Mouse (Mus musculus) hindbrain, embryonic 16.5 days (tissue): Measurements from ENCODE around the gene Shkbp1. TPM values are rescaled to one million over a fixed set of nuclear protein-coding genes. Genes with fewer than 3 reads are reported as not detected.

Experiments
- ATAC-seq: fragments of 200-750 bp; cut with Nextera tagmentation; 2 replicates; pipeline ENCODE4 v1.8.0; 2017; ENCODE audit warnings: moderate TSS enrichment, moderate library complexity
- H3K27ac ChIP-seq: fragments of 300-500 bp; sonication (generic); 2 replicates; pipeline ENCODE4 v1.5.1; 2014; ENCODE audit warnings: low read depth, mild to moderate bottlenecking, control low read depth, low read length, moderate library complexity
- H3K27me3 ChIP-seq: fragments of 300-500 bp; sonication (generic); replicated peaks from 2 replicates; pipeline ENCODE4 v1.6.1; 2014; ENCODE audit warnings: low read length; ENCODE audit not compliant: control insufficient read depth, insufficient read depth
- H3K36me3 ChIP-seq: fragments of 300-500 bp; sonication (generic); 2 replicates; pipeline ENCODE4 v1.6.1; 2014; ENCODE audit warnings: mild to moderate bottlenecking, low read length, moderate library complexity, mixed read lengths; ENCODE audit not compliant: control insufficient read depth, insufficient read depth
- H3K4me1 ChIP-seq: fragments of 300-500 bp; sonication (generic); 2 replicates; pipeline ENCODE4 v1.6.1; 2014; ENCODE audit warnings: low read depth, low read length; ENCODE audit not compliant: control insufficient read depth, insufficient read depth
- H3K4me2 ChIP-seq: fragments of 300-500 bp; sonication (generic); 2 replicates; pipeline ENCODE4 v1.6.1; 2014; ENCODE audit warnings: mild to moderate bottlenecking, low read length, control low read depth, moderate library complexity
- H3K4me3 ChIP-seq: fragments of 300-500 bp; sonication (generic); 2 replicates; pipeline ENCODE4 v1.5.1; 2014; ENCODE audit warnings: mild to moderate bottlenecking, low read length, control low read depth, moderate library complexity
- H3K9ac ChIP-seq: fragments of 300-500 bp; sonication (generic); 2 replicates; pipeline ENCODE4 v1.6.1; 2014; ENCODE audit warnings: low read depth, mild to moderate bottlenecking, control low read depth, low read length, moderate library complexity
- H3K9me3 ChIP-seq: fragments of 300-500 bp; sonication (generic); 2 replicates; pipeline ENCODE4 v1.6.1; 2014; ENCODE audit warnings: mild to moderate bottlenecking, low read length, moderate library complexity; ENCODE audit not compliant: control insufficient read depth
- WGBS: fragments of 180-500 bp; shearing (Covaris S2); extraction: QIAGEN DNeasy Blood & Tissue Kit; methylation state at CpG from one replicate; pipeline ENCODE4 v1.1.7; 2014; 5-methylcytosine and 5-hydroxymethylcytosine counted together
- polyA plus RNA-seq: library from polyadenylated mRNA; unstranded; fragments of >200 nt; fragmentation: Nextera tagmentation; extraction: Ambion mirVana; gene quantifications from 2 replicates; pipeline ENCODE4 v1.2.1, GENCODE M21; 2015

The Shkbp1 gene
- polyA plus RNA-seq, 1 experiment from 2014 or later = 31.6 TPM

DNA sequence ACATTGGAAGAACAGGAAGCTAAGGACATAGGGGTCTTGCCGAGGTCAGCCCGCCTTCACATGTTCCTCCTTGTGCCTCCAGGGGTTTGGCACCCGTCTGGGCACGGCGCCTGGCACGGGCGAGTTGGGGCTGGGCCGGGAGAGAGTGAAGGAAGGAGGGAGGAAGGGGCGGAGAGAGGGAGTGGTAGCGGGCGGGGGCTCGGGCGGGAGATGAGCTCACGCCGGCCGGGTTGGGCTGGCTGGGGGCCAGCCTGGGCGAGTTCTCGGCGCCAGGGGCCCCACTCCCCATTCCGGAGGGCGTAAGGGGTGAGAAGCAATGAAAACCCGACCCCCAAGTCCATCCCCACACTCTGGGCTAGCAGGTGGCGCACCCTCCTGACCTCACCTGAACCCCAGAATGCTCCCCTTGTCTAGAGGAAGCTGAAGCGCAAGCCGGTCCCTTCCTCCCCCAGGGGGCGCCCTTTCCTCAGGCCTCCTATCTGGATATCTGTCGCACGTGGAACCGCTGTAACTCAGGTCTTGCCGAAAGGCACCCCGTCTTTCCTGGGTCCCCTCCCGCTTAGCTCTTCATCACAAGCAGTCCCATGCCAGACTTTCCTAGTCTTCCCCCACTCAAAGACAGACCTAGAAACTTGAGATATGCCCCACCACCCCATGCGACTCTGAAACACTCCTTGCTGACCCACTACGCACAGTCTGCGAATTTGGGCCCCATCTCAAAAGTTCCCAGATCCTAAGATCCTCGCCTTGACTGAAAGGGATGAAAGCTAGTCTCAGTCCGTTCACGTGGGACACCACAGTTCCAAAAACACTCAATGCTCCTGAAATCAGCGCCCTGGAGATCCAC lies 23.2 kb downstream of the Shkbp1 start:
- no peaks in the 10 kb centered on the region for H3K9me3 ChIP-seq
- 2% methylated on average over 35 of the region's 39 CpGs for WGBS
- peak overlapping the region; percentile 96 for H3K4me2 ChIP-seq
- H3K36me3 ChIP-seq = no peaks in the 10 kb centered on the region
- peaks cover 45% of the 10 kb centered on the region for H3K4me1 ChIP-seq
- H3K27me3 ChIP-seq = peaks cover 84% of the 10 kb centered on the region
- no peak overlapping the region for H3K9ac ChIP-seq
- H3K4me3 ChIP-seq = peak overlapping the region; percentile 52
- no peak for ATAC-seq
- no peak overlapping the region for H3K27ac ChIP-seq

DNA sequence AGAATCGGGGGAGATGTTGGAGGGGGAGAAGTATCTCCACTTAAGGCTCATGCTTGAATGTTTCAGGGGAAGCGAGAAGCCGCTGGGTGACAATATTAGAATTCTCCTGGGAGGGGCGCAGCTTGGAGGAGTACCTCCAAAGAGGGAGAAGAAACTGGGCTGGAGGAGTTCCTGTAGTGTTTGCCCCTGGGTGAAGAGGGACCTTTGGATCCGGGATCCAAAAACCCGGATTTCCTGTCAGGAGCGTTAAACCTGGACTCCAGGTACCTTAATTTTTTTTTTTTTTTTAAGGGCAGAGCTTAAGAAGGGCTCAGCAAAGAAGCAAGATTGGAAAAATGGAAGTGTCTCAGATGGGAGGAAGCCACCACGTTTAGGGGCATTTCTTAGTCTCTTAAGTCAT lies 24.0 kb downstream of the Shkbp1 start:
- H3K36me3 ChIP-seq = no peaks in the 10 kb centered on the region
- H3K4me2 ChIP-seq = peak overlapping the region; percentile 96
- H3K27me3 ChIP-seq = peaks cover 84% of the 10 kb centered on the region
- peaks cover 38% of the 10 kb centered on the region for H3K4me1 ChIP-seq
- no peak overlapping the region for H3K9ac ChIP-seq
- WGBS = 8% methylated on average over 8 of the region's 8 CpGs
- H3K27ac ChIP-seq = no peak overlapping the region
- no peaks in the 10 kb centered on the region for H3K9me3 ChIP-seq
- no peak for ATAC-seq
- no peak overlapping the region for H3K4me3 ChIP-seq

DNA sequence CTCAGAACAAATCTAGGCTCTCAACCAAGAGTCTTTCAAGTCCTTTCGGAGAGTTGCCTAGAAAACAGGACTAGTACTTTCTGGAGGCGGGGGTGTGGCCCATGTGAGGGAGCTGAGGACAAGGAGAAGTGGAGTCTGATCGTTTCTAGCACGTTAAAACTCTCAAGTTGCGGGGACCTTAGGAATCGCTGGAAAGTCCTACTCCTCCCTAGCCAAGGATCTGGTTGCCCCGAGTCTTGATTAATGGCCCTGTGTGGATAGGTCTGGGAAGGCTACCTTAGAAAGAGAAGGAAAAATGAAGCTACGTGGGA lies 24.3 kb downstream of the Shkbp1 start:
- Histone ChIP-seq H3K4me1 (peaks cover 34% of the 10 kb centered on the region), H3K4me2 (peak overlapping the region; percentile 58), H3K27me3 (peaks cover 85% of the 10 kb centered on the region), H3K36me3 (no peaks in the 10 kb centered on the region), H3K9me3 (no peaks in the 10 kb centered on the region), H3K9ac (no peak overlapping the region), H3K27ac (no peak overlapping the region), H3K4me3 (no peak overlapping the region)
- 3% methylated on average over 8 of the region's 8 CpGs for WGBS
- no peak for ATAC-seq

DNA sequence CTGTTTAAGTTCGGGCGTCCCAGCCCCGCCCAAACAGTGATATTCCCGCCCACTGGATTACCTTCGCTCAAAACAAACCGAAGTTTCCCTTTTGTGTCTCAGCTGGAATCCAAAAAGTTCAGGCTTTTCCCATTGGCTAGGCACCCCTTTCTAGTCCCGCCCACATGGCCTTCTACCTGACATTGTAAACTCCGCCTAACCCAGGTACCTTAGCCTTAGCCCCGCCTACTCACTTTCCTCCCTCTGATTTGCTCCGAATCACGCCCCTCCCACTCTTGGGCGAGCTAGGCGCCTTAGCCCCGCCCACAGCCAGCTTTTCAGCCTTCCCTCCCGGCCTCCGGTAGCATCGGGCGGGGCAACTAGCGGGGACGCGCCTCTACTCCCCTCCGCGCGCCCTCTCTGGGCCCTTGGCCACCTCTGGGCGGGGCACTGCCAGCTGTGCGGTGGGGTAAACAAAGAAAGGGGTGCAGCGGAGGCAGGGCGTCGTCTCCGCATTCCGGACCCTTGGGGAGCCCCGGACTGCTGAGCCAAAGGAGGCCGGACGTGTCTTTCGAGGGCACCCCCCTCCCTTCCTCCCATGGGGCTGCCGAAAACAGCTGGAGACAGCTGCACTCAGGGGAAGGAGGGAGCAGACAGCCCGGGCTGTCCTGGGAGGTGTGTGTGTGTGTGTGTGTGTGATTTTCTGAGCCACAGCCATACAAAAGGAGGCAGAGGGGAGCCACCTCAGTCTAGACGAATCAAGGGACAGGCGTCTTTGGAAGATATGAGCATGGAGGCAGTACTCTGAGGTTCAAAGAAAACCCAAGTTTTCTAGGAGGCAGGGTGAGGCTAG lies 24.9 kb downstream of the Shkbp1 start:
- 0% methylated on average over 39 of the region's 39 CpGs for WGBS
- no peak for ATAC-seq

DNA sequence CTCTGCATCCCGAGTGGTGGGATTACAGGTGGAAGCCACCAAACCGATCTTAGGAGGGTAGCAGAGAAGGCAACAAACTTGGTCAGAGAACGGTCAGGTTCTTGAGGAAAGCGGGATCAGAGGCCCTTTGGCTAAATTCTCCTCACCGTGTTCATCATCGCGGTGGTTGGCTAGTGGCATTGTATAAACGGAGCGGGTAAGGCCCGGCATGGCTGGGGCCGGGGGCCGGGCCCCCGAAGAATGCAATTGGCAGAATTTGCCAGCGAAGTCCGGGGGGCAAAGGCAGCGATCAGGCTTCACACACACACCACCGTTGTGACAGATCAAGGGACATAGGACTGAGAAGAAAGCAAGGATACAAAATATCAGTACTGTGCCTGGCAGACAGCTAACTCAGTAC lies 25.8 kb downstream of the Shkbp1 start:
- H3K27me3 ChIP-seq = peaks cover 83% of the 10 kb centered on the region
- no peak overlapping the region for H3K27ac ChIP-seq
- H3K36me3 ChIP-seq = no peaks in the 10 kb centered on the region
- H3K4me1 ChIP-seq = peaks cover 39% of the 10 kb centered on the region
- H3K9me3 ChIP-seq = no peaks in the 10 kb centered on the region
- no peak for ATAC-seq
- WGBS = 21% methylated on average over 17 of the region's 17 CpGs
- no peak overlapping the region; the same call in 1 of the 2 replicates for H3K4me3 ChIP-seq
- H3K4me2 ChIP-seq = no peak overlapping the region
- no peak overlapping the region for H3K9ac ChIP-seq

More for the DNA sequence above, 24.9 kb downstream of the Shkbp1 start:
- peaks cover 34% of the 10 kb centered on the region for H3K4me1 ChIP-seq
- H3K9me3 ChIP-seq = no peaks in the 10 kb centered on the region
- H3K9ac ChIP-seq = 0 out of 2 replicates have a peak overlapping the region, but pooled peaks have one; percentile 33
- peak overlapping the region; percentile 58 for H3K4me2 ChIP-seq
- H3K4me3 ChIP-seq = peak overlapping the region; percentile 37
- H3K27ac ChIP-seq = no peak overlapping the region
- peaks cover 87% of the 10 kb centered on the region for H3K27me3 ChIP-seq
- no peaks in the 10 kb centered on the region for H3K36me3 ChIP-seq

DNA sequence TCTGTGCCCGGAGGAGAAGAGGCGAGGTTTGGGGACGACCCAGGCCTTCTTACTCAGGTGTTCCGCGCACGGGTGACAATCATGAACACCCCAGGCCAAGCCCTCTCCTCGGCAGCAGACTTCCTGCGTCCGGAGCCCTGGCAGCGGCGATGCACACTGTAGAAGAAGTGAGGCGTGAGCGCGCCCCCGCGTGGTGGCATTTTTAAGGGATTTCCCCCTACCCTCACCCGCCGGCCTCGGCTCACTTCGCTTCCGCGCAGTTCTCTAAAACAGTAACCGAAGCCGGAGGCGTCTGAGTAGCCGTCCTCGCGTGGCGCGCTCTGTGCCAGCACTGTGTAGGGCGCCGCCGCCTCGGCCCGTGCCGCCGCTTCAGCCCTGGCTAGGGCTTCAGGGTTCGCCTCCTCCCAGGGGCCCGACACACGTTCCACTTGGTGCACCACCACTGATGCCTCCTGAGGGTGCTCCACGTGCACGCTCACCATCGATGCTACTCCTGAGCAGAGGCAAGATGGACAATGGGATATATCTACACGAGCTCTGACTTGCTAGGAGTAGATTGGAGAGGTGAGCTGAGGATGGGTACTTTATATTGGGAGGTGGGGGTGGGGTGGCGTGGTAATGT lies 26.4 kb downstream of the Shkbp1 start:
- peak overlapping the region; percentile 33 for H3K4me2 ChIP-seq
- peak overlapping the region; percentile 12 for H3K4me3 ChIP-seq
- no peaks in the 10 kb centered on the region for H3K36me3 ChIP-seq
- H3K9me3 ChIP-seq = no peaks in the 10 kb centered on the region
- no peak overlapping the region for H3K27ac ChIP-seq
- H3K27me3 ChIP-seq = peaks cover 81% of the 10 kb centered on the region
- no peak overlapping the region; the same call in 1 of the 2 replicates for H3K9ac ChIP-seq
- H3K4me1 ChIP-seq = peaks cover 39% of the 10 kb centered on the region
- WGBS = 4% methylated on average over 45 of the region's 45 CpGs
- ATAC-seq = peak; percentile 43

DNA sequence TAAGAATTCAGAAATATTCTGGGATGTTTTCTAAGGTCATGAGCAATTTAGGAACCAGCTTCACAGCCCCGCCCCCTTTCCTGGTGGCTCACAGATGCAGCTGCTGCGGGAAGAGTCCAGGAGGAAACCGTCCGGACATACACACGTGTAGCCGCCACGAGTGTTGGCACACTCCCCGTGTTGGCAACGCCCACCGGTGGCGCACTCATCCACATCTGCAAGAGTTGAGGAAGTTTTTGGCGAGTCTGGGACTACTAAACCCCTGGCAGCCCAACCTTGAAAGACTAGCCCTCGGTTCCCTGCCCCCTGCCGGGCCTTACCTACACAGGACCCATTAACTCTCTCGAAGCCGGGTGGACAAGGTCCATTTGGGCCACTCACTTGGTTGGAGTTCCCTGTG lies 27.2 kb downstream of the Shkbp1 start:
- Histone ChIP-seq H3K27ac (no peak overlapping the region), H3K4me1 (peaks cover 35% of the 10 kb centered on the region), H3K4me3 (no peak overlapping the region), H3K4me2 (no peak overlapping the region), H3K9ac (no peak overlapping the region), H3K36me3 (no peaks in the 10 kb centered on the region), H3K9me3 (no peaks in the 10 kb centered on the region), H3K27me3 (peaks cover 74% of the 10 kb centered on the region)
- no peak for ATAC-seq
- 38% methylated on average over 16 of the region's 16 CpGs for WGBS

DNA sequence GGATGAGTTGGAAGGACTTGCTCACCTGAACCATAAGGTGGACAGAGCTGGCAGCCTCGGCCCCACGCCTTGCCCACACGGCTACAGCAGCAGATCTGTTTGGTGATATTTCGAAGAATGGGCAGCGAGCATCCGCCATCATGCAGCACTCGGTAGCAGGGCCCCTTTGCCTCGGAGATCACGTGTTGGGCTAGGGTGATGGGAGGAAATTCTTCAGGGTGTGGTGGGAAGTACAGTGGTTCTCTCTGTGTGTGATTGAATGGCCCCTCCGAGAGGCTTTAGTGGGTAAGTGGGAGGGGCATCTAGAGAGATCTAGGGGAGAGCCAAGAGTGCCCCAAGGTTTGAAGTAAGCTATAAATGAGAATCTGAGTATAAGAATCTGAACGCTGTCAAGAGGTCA lies 27.7 kb downstream of the Shkbp1 start:
- Histone ChIP-seq H3K27me3 (peaks cover 72% of the 10 kb centered on the region), H3K4me1 (peaks cover 30% of the 10 kb centered on the region), H3K27ac (no peak overlapping the region), H3K9me3 (no peaks in the 10 kb centered on the region), H3K9ac (no peak overlapping the region), H3K4me3 (no peak overlapping the region), H3K36me3 (no peaks in the 10 kb centered on the region), H3K4me2 (no peak overlapping the region)
- 88% methylated on average over 11 of the region's 11 CpGs for WGBS
- no peak for ATAC-seq

DNA sequence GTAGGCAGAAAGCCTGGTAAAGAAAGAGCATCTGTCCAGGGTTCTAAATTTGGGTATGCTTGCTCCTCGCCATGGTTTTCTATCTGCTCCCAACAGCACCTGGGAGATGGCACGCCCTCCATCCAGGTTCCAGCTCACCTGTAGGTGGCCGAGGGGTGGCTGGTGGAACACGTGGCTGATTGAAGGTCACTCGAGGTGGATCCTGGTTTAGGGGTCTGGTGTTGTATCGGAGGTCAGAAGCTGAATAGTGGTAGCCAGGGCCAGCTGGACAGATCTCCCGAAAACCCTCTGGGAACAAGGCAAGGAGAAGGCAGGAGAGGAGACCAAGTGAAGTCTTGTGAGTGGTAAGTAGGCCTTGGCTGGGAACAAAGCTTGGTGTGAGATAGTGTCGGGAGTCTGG lies 28.3 kb downstream of the Shkbp1 start:
- no peak for ATAC-seq
- H3K4me2 ChIP-seq = no peak overlapping the region
- no peak overlapping the region for H3K9ac ChIP-seq
- 94% methylated on average over 8 of the region's 8 CpGs for WGBS
- H3K27ac ChIP-seq = no peak overlapping the region
- peaks cover 66% of the 10 kb centered on the region for H3K27me3 ChIP-seq
- no peak overlapping the region for H3K4me3 ChIP-seq
- H3K36me3 ChIP-seq = no peaks in the 10 kb centered on the region
- no peaks in the 10 kb centered on the region for H3K9me3 ChIP-seq
- H3K4me1 ChIP-seq = peaks cover 24% of the 10 kb centered on the region
